Mouse (Mus musculus) splenic B cell, adult 2 months (primary cell): Measurements from ENCODE around the gene Rhbdf1.

Experiments used
- DNase-seq: peaks from one replicate; pipeline ENCODE4 v3.0.0-alpha.2; 2011; ENCODE audit warnings: low read depth, low spot score
- H3K27me3 ChIP-seq: 2 replicates; pipeline ENCODE4 v1.6.1; 2012; ENCODE audit warnings: mild to moderate bottlenecking, low read length, moderate library complexity, mixed read lengths; ENCODE audit not compliant: control insufficient read depth, poor library complexity, insufficient read depth, severe bottlenecking
- H3K36me3 ChIP-seq: 2 replicates; pipeline ENCODE4 v1.6.1; 2012; ENCODE audit warnings: mild to moderate bottlenecking, low read length, moderate library complexity, mixed read lengths; ENCODE audit not compliant: control insufficient read depth, poor library complexity, insufficient read depth, severe bottlenecking

Rhbdf1 gene

GRCm38 (mm10) chr11:32195867-32196540 lies 26.1 kb downstream of the Rhbdf1 start:
- DNase-seq: peak; percentile 40
- no peaks in the 10 kb centered on the region for H3K27me3 ChIP-seq

GRCm38 (mm10) chr11:32194626-32195025 lies 27.5 kb downstream of the Rhbdf1 start:
- Histone ChIP-seq H3K36me3 (no peaks in the 10 kb centered on the region; the same call in 1 of the 2 replicates), H3K27me3 (no peaks in the 10 kb centered on the region)
- no peak for DNase-seq

More at GRCm38 (mm10) chr11:32195867-32196540, 26.1 kb downstream of the Rhbdf1 start:
- H3K36me3 ChIP-seq: no peaks in the 10 kb centered on the region

GRCm38 (mm10) chr11:32194086-32194485 lies 28.0 kb downstream of the Rhbdf1 start:
- no peaks in the 10 kb centered on the region for H3K27me3 ChIP-seq
- H3K36me3 ChIP-seq: no peaks in the 10 kb centered on the region; the same call in 1 of the 2 replicates
- DNase-seq: no peak

GRCm38 (mm10) chr11:32193156-32193555 lies 28.9 kb downstream of the Rhbdf1 start:
- no peaks in the 10 kb centered on the region for H3K27me3 ChIP-seq
- no peaks in the 10 kb centered on the region; the same call in 1 of the 2 replicates for H3K36me3 ChIP-seq
- no peak for DNase-seq

DNA sequence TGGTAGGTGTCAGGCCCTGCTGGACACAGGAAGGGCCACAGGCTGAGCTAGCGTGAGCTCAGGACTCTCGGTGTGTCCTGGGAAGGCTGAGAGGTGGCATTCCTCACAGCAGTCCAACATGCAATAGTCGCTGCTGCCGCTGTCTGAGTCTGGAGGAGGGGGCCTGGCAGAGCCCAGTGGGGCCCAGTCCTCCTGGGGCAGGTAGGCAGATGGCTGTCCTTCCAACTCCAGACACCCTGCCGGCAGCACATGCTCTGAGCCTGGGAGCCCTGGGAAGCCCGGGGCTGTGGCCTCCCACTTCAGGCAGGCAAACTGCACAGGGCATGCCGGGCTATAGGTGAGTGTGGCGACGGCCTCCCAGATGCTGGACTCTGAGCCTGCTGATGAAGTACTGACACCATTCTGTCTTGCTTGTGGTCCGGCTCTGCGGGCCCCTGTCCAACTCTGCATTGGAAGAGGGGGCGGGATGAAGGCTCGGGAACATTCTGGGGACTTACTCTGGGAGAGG lies 31.4 kb downstream of the Rhbdf1 start:
- no peak for DNase-seq
- Histone ChIP-seq H3K27me3 (no peaks in the 10 kb centered on the region), H3K36me3 (no peaks in the 10 kb centered on the region; the same call in 1 of the 2 replicates)

GRCm38 (mm10) chr11:32190119-32190518 lies 32.0 kb downstream of the Rhbdf1 start:
- DNase-seq: no peak
- Histone ChIP-seq H3K27me3 (no peaks in the 10 kb centered on the region), H3K36me3 (no peaks in the 10 kb centered on the region; the same call in 1 of the 2 replicates)

GRCm38 (mm10) chr11:32189434-32189833 lies 32.7 kb downstream of the Rhbdf1 start:
- no peaks in the 10 kb centered on the region; the same call in 1 of the 2 replicates for H3K36me3 ChIP-seq
- DNase-seq: no peak
- H3K27me3 ChIP-seq: no peaks in the 10 kb centered on the region

GRCm38 (mm10) chr11:32188881-32189280 lies 33.2 kb downstream of the Rhbdf1 start:
- no peak for DNase-seq
- Histone ChIP-seq H3K36me3 (no peaks in the 10 kb centered on the region; the same call in 1 of the 2 replicates), H3K27me3 (no peaks in the 10 kb centered on the region)

GRCm38 (mm10) chr11:32187256-32187655 lies 34.8 kb downstream of the Rhbdf1 start:
- Histone ChIP-seq H3K36me3 (no peaks in the 10 kb centered on the region; the same call in 1 of the 2 replicates), H3K27me3 (no peaks in the 10 kb centered on the region)
- DNase-seq: no peak

GRCm38 (mm10) chr11:32186031-32186430 lies 36.1 kb downstream of the Rhbdf1 start:
- no peak for DNase-seq
- H3K27me3 ChIP-seq: no peaks in the 10 kb centered on the region
- H3K36me3 ChIP-seq: no peaks in the 10 kb centered on the region; the same call in 1 of the 2 replicates

DNA sequence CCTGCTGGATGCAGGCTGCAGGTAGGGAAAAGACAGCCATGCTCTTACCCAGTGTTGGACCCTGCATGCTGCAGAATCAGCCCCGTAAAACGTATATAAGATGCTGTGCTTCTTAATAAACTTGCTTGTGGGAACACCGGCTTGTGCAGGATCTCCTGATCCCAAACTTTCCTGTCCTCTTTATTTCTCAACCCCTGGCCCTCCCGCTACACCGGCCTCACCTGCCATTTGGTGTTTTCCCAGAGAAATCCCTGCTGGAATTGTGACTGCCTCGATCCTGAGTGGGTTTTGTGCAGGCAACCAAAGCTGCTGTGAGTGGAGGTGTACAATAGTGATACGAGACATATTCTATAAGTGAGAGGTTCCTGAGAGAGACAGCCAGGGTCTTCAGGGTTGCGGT lies 37.6 kb downstream of the Rhbdf1 start:
- no peak for DNase-seq
- H3K36me3 ChIP-seq: no peaks in the 10 kb centered on the region
- no peaks in the 10 kb centered on the region for H3K27me3 ChIP-seq

- peak; percentile 79 for DNase-seq
- H3K27me3 ChIP-seq: no peaks in the 10 kb centered on the region
Observed at GRCm38 (mm10) chr11:32181973-32182868, 39.9 kb downstream of the Rhbdf1 start.

GRCm38 (mm10) chr11:32181246-32181645 lies 40.9 kb downstream of the Rhbdf1 start:
- no peak for DNase-seq
- no peaks in the 10 kb centered on the region for H3K36me3 ChIP-seq
- no peaks in the 10 kb centered on the region for H3K27me3 ChIP-seq

More at GRCm38 (mm10) chr11:32181973-32182868, 39.9 kb downstream of the Rhbdf1 start:
- no peaks in the 10 kb centered on the region for H3K36me3 ChIP-seq

DNA sequence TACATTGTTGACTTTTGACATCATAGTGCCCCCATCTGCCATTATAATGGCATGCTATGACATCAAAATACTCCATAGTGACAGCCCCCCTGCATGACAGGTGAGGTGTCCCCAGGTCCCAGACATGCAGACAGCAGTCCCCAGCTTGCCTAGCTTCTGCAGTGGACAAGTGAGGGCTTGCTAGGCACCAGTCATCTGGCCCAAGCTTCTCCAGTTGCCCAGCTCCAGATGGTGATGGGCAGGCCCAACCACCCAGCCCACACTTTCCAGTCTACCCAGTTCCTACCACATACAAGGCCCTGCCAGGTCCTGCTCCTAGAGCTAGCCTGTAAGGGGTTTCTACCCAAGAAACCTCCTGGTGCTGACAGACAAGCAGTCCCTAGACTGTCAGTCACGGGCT lies 43.6 kb downstream of the Rhbdf1 start:
- Histone ChIP-seq H3K36me3 (no peaks in the 10 kb centered on the region), H3K27me3 (no peaks in the 10 kb centered on the region)
- no peak for DNase-seq

- Histone ChIP-seq H3K27me3 (no peaks in the 10 kb centered on the region), H3K36me3 (no peaks in the 10 kb centered on the region)
- DNase-seq: no peak
Observed at GRCm38 (mm10) chr11:32166683-32167082, 55.4 kb downstream of the Rhbdf1 start.
